Mouse (Mus musculus): Measurements from ENCODE around the gene Vmn2r112. TPM values are rescaled to one million over a fixed set of nuclear protein-coding genes. Genes with fewer than 3 reads are reported as not detected.

Gene Vmn2r112
- not detected in 2 replicates for polyA plus RNA-seq (2012; rRNA removed)

GRCm38 (mm10) chr17:22600651-22601050 lies at the start of gene Vmn2r112:
Gene Vmn2r112, plus strand, starts transcription at chr17:22600951.

DNA sequence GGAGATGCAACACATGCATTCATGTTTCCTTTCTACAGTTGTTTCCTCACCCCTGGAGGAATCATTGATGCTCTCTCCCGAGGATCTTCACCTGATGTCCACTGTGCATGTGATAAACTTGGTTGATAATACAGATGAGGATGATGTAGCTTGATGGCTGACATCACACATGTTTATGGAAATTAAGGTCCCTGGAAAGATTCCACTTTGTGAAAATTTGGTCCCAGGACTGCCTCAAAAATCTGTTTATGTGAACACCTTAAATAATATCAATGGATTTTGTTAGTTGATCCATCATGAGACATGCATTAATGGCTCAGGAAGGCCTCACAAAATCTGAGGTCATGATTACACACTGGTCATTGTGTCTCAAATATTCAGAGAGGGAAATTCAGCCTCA lies 27.4 kb upstream of the Vmn2r112 start, which contains the start of gene Vmn2r111:
Gene Vmn2r111, minus strand, starts transcription at position 101 of the 400 bp plus-strand sequence.

Other genes starting within 250 kb of the Vmn2r112 start
- gene Zfp944, start 239.6 kb upstream of the Vmn2r112 start, polyA plus RNA-seq (2012; rRNA removed), result 5.3 and 10.3 TPM in 2 replicates
- gene Zfp758, start 239.5 kb upstream of the Vmn2r112 start, polyA plus RNA-seq (2012; rRNA removed), result 2.0 and 4.7 TPM in 2 replicates
- 12.5 and 21.6 TPM in 2 replicates for gene Zfp946, start 176.7 kb upstream of the Vmn2r112 start, polyA plus RNA-seq (2012; rRNA removed)
- gene Vmn2r111, start 27.5 kb upstream of the Vmn2r112 start, polyA plus RNA-seq (2012; rRNA removed), result not detected in 2 replicates